Mouse (Mus musculus) CH12.LX (cell line): ENCODE data around the gene Shisa8. TPM values are rescaled to one million over a fixed set of nuclear protein-coding genes. Genes with fewer than 3 reads are reported as not detected.
A peak's percentile ranks its signal among the peaks of the same experiment; 100 is the strongest.

Experiments
- DNase-seq: peaks from one replicate; pipeline ENCODE4 v3.0.0-alpha.2; 2013; ENCODE audit errors: extremely low read depth
- H3K27ac ChIP-seq: 2 replicates; pipeline ENCODE4 v1.5.1; 2012; ENCODE audit warnings: low read depth, mild to moderate bottlenecking, control low read depth, moderate library complexity; ENCODE audit not compliant: insufficient read depth
- H3K27me3 ChIP-seq: replicated peaks from 2 replicates; pipeline ENCODE3; 2012; ENCODE audit warnings: inconsistent platforms
- H3K36me3 ChIP-seq, 2 experiments: replicated peaks in 1 of 2; 2 replicates each; pipeline versions ENCODE3 to v1.6.1; 2012; ENCODE audit warnings: inconsistent platforms in 1 of 2, low read length in 1 of 2, mild to moderate bottlenecking in 1 of 2, mixed read lengths in 1 of 2, moderate library complexity in 1 of 2; ENCODE audit not compliant: control insufficient read depth in 1 of 2, insufficient read depth in 1 of 2
- H3K4me1 ChIP-seq, 2 experiments: 2 replicates each; pipeline ENCODE4 v1.6.1; 2012; ENCODE audit warnings: inconsistent platforms in 1 of 2, moderate library complexity in 1 of 2; ENCODE audit not compliant: insufficient read depth in 2 of 2, control insufficient read depth in 1 of 2
- H3K4me2 ChIP-seq: 2 replicates; pipeline ENCODE4 v1.6.1; 2012; ENCODE audit warnings: low read depth, mild to moderate bottlenecking, control low read depth; ENCODE audit not compliant: poor library complexity, insufficient read depth, severe bottlenecking
- H3K4me3 ChIP-seq, 3 experiments: fragments of 150-350 bp in 1 of 3; sonication (generic) in 1 of 3; replicated peaks in 1 of 3; 2 replicates each; pipeline versions ENCODE3 to v1.5.1; 2011 to 2012; ENCODE audit warnings: low read depth in 2 of 3, low read length in 2 of 3, mild to moderate bottlenecking in 2 of 3, moderate library complexity in 2 of 3, control low read depth in 1 of 3, improper control_type of control experiment in 1 of 3, inconsistent platforms in 1 of 3, mixed read lengths in 1 of 3; ENCODE audit not compliant: poor library complexity in 1 of 3
- H3K79me2 ChIP-seq: replicated peaks from 2 replicates; pipeline ENCODE4 v1.6.1; 2012; ENCODE audit warnings: mild to moderate bottlenecking, moderate library complexity; ENCODE audit not compliant: control insufficient read depth, poor library complexity, insufficient read depth, severe bottlenecking; ENCODE audit errors: extremely low read depth
- H3K9ac ChIP-seq: 2 replicates; pipeline ENCODE4 v1.6.1; 2012; ENCODE audit warnings: low read depth, mild to moderate bottlenecking, control low read depth, moderate library complexity; ENCODE audit not compliant: insufficient read depth
- H3K9me3 ChIP-seq: replicated peaks from 2 replicates; pipeline ENCODE3; 2012; ENCODE audit warnings: low read length, inconsistent platforms, mixed read lengths
- BHLHE40 ChIP-seq: IDR thresholded peaks from 2 replicates; pipeline ENCODE4 v1.6.1; 2011; ENCODE audit warnings: mild to moderate bottlenecking, low read depth, low read length, improper control_type of control experiment
- CHD2 ChIP-seq: IDR thresholded peaks from 2 replicates; pipeline ENCODE4 v1.6.1; 2011; ENCODE audit warnings: low read length, improper control_type of control experiment
- CTCF ChIP-seq, 2 experiments: IDR thresholded peaks in 1 of 2; conservative IDR thresholded peaks in 1 of 2; 2 replicates each; pipeline ENCODE4 v1.5.1; 2011 to 2012; ENCODE audit warnings: low read depth in 2 of 2, low read length in 2 of 2, improper control_type of control experiment in 1 of 2, inconsistent platforms in 1 of 2, mild to moderate bottlenecking in 1 of 2, moderate library complexity in 1 of 2
- E2F4 ChIP-seq: IDR thresholded peaks from 2 replicates; pipeline ENCODE4 v1.6.1; 2011; ENCODE audit warnings: low read depth, low read length, improper control_type of control experiment; ENCODE audit not compliant: insufficient replicate concordance
- EP300 ChIP-seq: IDR thresholded peaks from 2 replicates; pipeline ENCODE4 v1.6.1; 2011; ENCODE audit warnings: low read length, improper control_type of control experiment
- ETS1 ChIP-seq: conservative IDR thresholded peaks from 2 replicates; pipeline ENCODE4 v1.6.1; 2012; ENCODE audit warnings: low read depth, mild to moderate bottlenecking, inconsistent platforms, low read length, improper control_type of control experiment, moderate library complexity
- GABPA ChIP-seq: IDR thresholded peaks from 2 replicates; pipeline ENCODE4 v1.6.1; 2012; ENCODE audit warnings: low read depth, low read length, improper control_type of control experiment, inconsistent platforms; ENCODE audit not compliant: insufficient replicate concordance
- JUND ChIP-seq: conservative IDR thresholded peaks from 2 replicates; pipeline ENCODE4 v1.6.1; 2011; ENCODE audit warnings: low read depth, low read length, improper control_type of control experiment
- KAT2A ChIP-seq: IDR thresholded peaks from 2 replicates; pipeline ENCODE4 v1.6.1; 2012; ENCODE audit warnings: low read length, improper control_type of control experiment, inconsistent platforms; ENCODE audit not compliant: insufficient replicate concordance
- MAX ChIP-seq: IDR thresholded peaks from 2 replicates; pipeline ENCODE4 v1.6.1; 2011; ENCODE audit warnings: low read length, improper control_type of control experiment
- MAZ ChIP-seq: IDR thresholded peaks from 2 replicates; pipeline ENCODE4 v1.6.1; 2012; ENCODE audit warnings: low read depth, mild to moderate bottlenecking, inconsistent platforms, low read length, improper control_type of control experiment, moderate library complexity
- MEF2A ChIP-seq: IDR thresholded peaks from 2 replicates; pipeline ENCODE4 v1.6.1; 2014; ENCODE audit warnings: low read depth, mild to moderate bottlenecking, inconsistent platforms, low read length, improper control_type of control experiment, borderline replicate concordance
- MXI1 ChIP-seq: IDR thresholded peaks from 2 replicates; pipeline ENCODE4 v1.6.1; 2011; ENCODE audit warnings: mild to moderate bottlenecking, low read depth, low read length, improper control_type of control experiment
- NELFE ChIP-seq: IDR thresholded peaks from 2 replicates; pipeline ENCODE4 v1.6.1; 2011; ENCODE audit warnings: low read depth, low read length, improper control_type of control experiment
- NRF1 ChIP-seq: IDR thresholded peaks from 2 replicates; pipeline ENCODE4 v1.6.1; 2014; ENCODE audit warnings: low read depth, mild to moderate bottlenecking, inconsistent platforms, low read length, improper control_type of control experiment, moderate library complexity
- PAX5 ChIP-seq: IDR thresholded peaks from 2 replicates; pipeline ENCODE4 v1.6.1; 2012; ENCODE audit warnings: low read length, inconsistent platforms, mixed read lengths
- POLR2AphosphoS2 ChIP-seq: IDR thresholded peaks from 2 replicates; pipeline ENCODE4 v1.6.1; 2011; ENCODE audit warnings: low read depth, low read length, improper control_type of control experiment
- RAD21 ChIP-seq: IDR thresholded peaks from 2 replicates; pipeline ENCODE4 v1.6.1; 2011; ENCODE audit warnings: low read depth, mild to moderate bottlenecking, low read length, improper control_type of control experiment, moderate library complexity
- SMC3 ChIP-seq: IDR thresholded peaks from 2 replicates; pipeline ENCODE4 v1.6.1; 2011; ENCODE audit warnings: low read depth, low read length, improper control_type of control experiment
- TCF12 ChIP-seq: IDR thresholded peaks from 2 replicates; pipeline ENCODE4 v1.6.1; 2014; ENCODE audit warnings: low read depth, mild to moderate bottlenecking, inconsistent platforms, low read length, improper control_type of control experiment
- ZMIZ1 ChIP-seq: IDR thresholded peaks from 2 replicates; pipeline ENCODE4 v1.6.1; 2012; ENCODE audit warnings: low read depth, mild to moderate bottlenecking, inconsistent platforms, low read length, improper control_type of control experiment
- ZNF384 ChIP-seq: IDR thresholded peaks from 2 replicates; pipeline ENCODE4 v1.6.1; 2012; ENCODE audit warnings: low read depth, low read length, improper control_type of control experiment, inconsistent platforms
- dilution Hi-C: fragments of 300-500 bp; cut with MboI; formaldehyde crosslinking; loops from 2 replicates; pipeline ENCODE4 v1.14.3; 2020; ENCODE audit warnings: low sequenced_read_pairs; ENCODE audit not compliant: extremely low pct_unique_long_range_greater_than_20kb, extremely low pct_ligation_motif_present
- in situ Hi-C: fragments of 300-500 bp; cut with MboI; formaldehyde crosslinking; loops from 3 replicates; pipeline ENCODE4 v1.14.3; 2019; ENCODE audit warnings: low sequenced_read_pairs, low pct_ligation_motif_present, low pct_unique_long_range_greater_than_20kb, mixed read lengths
- polyA plus RNA-seq: library from polyadenylated mRNA; unstranded; fragments of >175 nt; gene quantifications from 2 replicates; pipeline ENCODE4 v1.2.1, GENCODE M21; 2012; ENCODE audit warnings: low read depth; ENCODE audit not compliant: insufficient read length
- total RNA-seq, 2 experiments: library from RNA; depleted of rRNA; stranded (reverse); fragments of 300-350 nt in 1 of 2; fragments of >200 nt in 1 of 2; gene quantifications; 2 replicates each; pipeline ENCODE4 v1.2.3; 2012 to 2014

Shisa8 gene
- total and polyA plus RNA-seq, 3 experiments = 83.4 to 159 (median 103) TPM

- Histone ChIP-seq H3K9ac (no peak overlapping the region), H3K27me3 (no peaks in the 10 kb centered on the region), H3K4me2 (no peak overlapping the region), H3K4me3 (no peak overlapping the region), H3K27ac (no peak overlapping the region), H3K79me2 (no peaks in the 10 kb centered on the region; the same call in 1 of the 2 replicates), H3K4me1 (no peaks in the 10 kb centered on the region), H3K9me3 (peaks cover 43% of the 10 kb centered on the region), H3K36me3 (peaks cover 94 to 99% of the 10 kb centered on the region in 2 experiments)
- no peak for TF ChIP-seq NRF1
- peak; percentile 12 to 14; a peak in 2 of 4 replicates for TF ChIP-seq CTCF (conservative IDR thresholded peaks at IDR 0.05 in 1 of 2, IDR thresholded peaks at IDR 0.05 in 1 of 2; ENCODE audit: low read depth in 2 of 2, low read length in 2 of 2)
- dilution Hi-C loops (no loop called here), in situ Hi-C loops (no loop called here)
- DNase-seq = no peak
Measured at GRCm38 (mm10) chr15:82182311-82182710, 30.3 kb downstream of the Shisa8 start.

GRCm38 (mm10) chr15:82181131-82181530, 31.5 kb downstream of the Shisa8 start:
- dilution Hi-C loops (no loop called here), in situ Hi-C loops (no loop called here)
- Histone ChIP-seq H3K27ac (no peak overlapping the region), H3K27me3 (no peaks in the 10 kb centered on the region), H3K9ac (no peak overlapping the region), H3K4me3 (no peak overlapping the region), H3K79me2 (no peaks in the 10 kb centered on the region; the same call in 1 of the 2 replicates), H3K36me3 (peaks cover 94 to 99% of the 10 kb centered on the region in 2 experiments), H3K4me2 (no peak overlapping the region), H3K9me3 (peaks cover 36% of the 10 kb centered on the region), H3K4me1 (no peaks in the 10 kb centered on the region)
- TF ChIP-seq MAX (no peak), TCF12 (no peak), RAD21 (no peak), GABPA (no peak), PAX5 (no peak), MXI1 (no peak), EP300 (no peak), ETS1 (no peak), KAT2A (no peak), NELFE (no peak), POLR2AphosphoS2 (no peak), BHLHE40 (no peak), JUND (no peak), E2F4 (no peak), SMC3 (no peak), MAZ (no peak), ZMIZ1 (no peak), MEF2A (no peak), ZNF384 (no peak), CHD2 (no peak)
- no peak for DNase-seq
